Mouse (Mus musculus) layer of hippocampus, adult 8-10 months (tissue): ENCODE results near the gene Tsc1. TPM values are rescaled to one million over a fixed set of nuclear protein-coding genes. Genes with fewer than 3 reads are reported as not detected.

ENCODE experiments used
- DNase-seq, 2 experiments: peaks; one replicate each; pipeline ENCODE4 v3.0.0; 2022; ENCODE audit warnings: low spot score in 2 of 2
- total RNA-seq, 4 experiments: library from RNA; stranded (reverse); gene quantifications; 2 replicates each; pipeline ENCODE4 v1.2.4; 2022

The Tsc1 gene
- total RNA-seq: 10 to 100 TPM; 42.0 to 55.4 (median 49.8) TPM

GRCm38 (mm10) chr2:28640461-28641424, at the start of gene Tsc1:
Gene Tsc1, plus strand, starts transcription at chr2:28641228.
- peak; percentile 92 to 94 for DNase-seq

- DNase-seq: no peak
Measured at GRCm38 (mm10) chr2:28591479-28591878, 49.5 kb upstream of the Tsc1 start.

DNA sequence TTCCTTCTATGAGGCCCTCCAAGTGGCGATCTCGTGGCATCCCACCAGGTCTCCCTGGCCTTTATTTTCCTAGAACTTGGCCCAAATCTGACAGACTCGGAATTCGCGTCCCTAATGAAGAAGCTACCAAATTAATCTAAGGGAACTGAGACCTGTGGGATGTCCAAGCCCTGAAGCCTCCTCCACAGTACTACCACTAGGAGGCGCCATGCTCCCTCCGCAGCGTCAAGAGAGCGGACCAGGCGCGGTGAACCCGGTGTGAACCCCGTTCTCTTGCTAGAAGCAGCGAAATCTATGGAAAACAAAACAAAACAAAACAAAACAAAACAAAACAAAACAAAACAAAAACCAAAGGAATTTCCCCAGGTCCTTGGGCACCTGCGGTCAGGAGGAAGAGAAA, 48.2 kb upstream of the Tsc1 start:
- DNase-seq: no peak

- DNase-seq: no peak
Measured at GRCm38 (mm10) chr2:28596021-28596420, 45.0 kb upstream of the Tsc1 start.

GRCm38 (mm10) chr2:28596998-28597397, 44.0 kb upstream of the Tsc1 start:
- DNase-seq: no peak

GRCm38 (mm10) chr2:28597733-28598547, 43.1 kb upstream of the Tsc1 start:
- no peak for DNase-seq

- no peak for DNase-seq
Measured at GRCm38 (mm10) chr2:28598692-28599568, 42.1 kb upstream of the Tsc1 start.

DNA sequence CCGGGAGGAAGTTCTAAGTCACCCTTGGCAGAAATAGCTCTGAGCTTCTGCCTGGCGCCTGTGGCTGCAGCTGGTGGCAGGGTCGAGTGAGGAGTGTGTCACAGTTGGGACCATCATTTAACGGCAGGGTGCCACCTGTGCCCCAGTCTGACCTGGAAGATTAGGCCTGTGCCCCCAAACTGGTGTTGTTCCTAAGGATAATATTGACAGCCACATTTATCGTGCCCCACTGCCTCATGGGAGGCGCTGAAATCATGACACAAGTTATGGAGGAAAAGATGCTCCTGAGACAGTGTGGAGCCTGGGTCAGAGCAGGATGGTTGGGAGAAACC, 41.5 kb upstream of the Tsc1 start:
- DNase-seq: no peak

- no peak for DNase-seq
Measured at GRCm38 (mm10) chr2:28601720-28602590, 39.1 kb upstream of the Tsc1 start.

DNA sequence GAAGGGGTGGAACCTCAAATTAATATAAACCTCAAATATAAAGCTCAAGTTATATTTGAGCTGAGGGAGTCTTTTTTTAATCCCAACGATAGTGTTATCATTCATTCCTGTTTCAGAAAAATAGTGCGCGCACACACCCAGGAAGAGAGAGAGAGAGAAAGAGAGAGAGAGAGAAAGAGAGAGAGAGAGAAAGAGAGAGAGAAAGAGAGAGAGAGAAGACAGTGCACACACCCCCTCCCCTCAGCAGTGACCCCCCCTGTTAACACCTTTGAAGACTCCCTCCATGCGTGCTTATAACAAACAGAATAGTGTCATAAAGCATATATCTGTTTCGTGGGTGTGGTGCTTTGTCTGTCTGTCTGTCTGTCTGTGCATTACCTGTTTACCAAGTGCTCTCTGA, 37.5 kb upstream of the Tsc1 start:
- DNase-seq: no peak

- no peak for DNase-seq
Measured at GRCm38 (mm10) chr2:28605789-28606541, 35.1 kb upstream of the Tsc1 start.

GRCm38 (mm10) chr2:28606601-28607340, 34.3 kb upstream of the Tsc1 start:
- DNase-seq: no peak

- DNase-seq: no peak
Measured at GRCm38 (mm10) chr2:28607341-28608165, 33.5 kb upstream of the Tsc1 start.

GRCm38 (mm10) chr2:28609851-28610250, 31.2 kb upstream of the Tsc1 start:
- DNase-seq: no peak

GRCm38 (mm10) chr2:28610716-28611406, 30.2 kb upstream of the Tsc1 start:
- no peak for DNase-seq

- DNase-seq: no peak
Measured at GRCm38 (mm10) chr2:28611407-28611787, 29.6 kb upstream of the Tsc1 start.

- DNase-seq: no peak
Measured at GRCm38 (mm10) chr2:28612436-28613063, 28.5 kb upstream of the Tsc1 start.
